Mouse (Mus musculus): ENCODE results near the gene Cnn3.

Cnn3 gene

GRCm38 (mm10) chr3:121425861-121426620 is at the start of gene Cnn3:
Cnn3 (plus strand) TSS chr3:121426497.
- peak; percentile 92 for ATAC-seq (ENCODE audit: low TSS enrichment)

- ATAC-seq (ENCODE audit: low TSS enrichment): no peak
These were observed 47.3 kb upstream of the Cnn3 start for GRCm38 (mm10) chr3:121378708-121379612.

- ATAC-seq (ENCODE audit: low TSS enrichment): no peak
These were observed 46.6 kb upstream of the Cnn3 start for GRCm38 (mm10) chr3:121379699-121380098.

- no peak for ATAC-seq (ENCODE audit: low TSS enrichment)
These were observed 38.8 kb upstream of the Cnn3 start for GRCm38 (mm10) chr3:121387471-121388009.

GRCm38 (mm10) chr3:121389366-121389765 is 36.9 kb upstream of the Cnn3 start:
- ATAC-seq (ENCODE audit: low TSS enrichment): peak; percentile 45; the same call in 1 of the 2 replicates

GRCm38 (mm10) chr3:121389860-121390530 is 36.3 kb upstream of the Cnn3 start:
- ATAC-seq (ENCODE audit: low TSS enrichment): peak; percentile 87

- ATAC-seq (ENCODE audit: low TSS enrichment): no peak
These were observed 35.6 kb upstream of the Cnn3 start for GRCm38 (mm10) chr3:121390724-121391123.

- ATAC-seq (ENCODE audit: low TSS enrichment): no peak
These were observed 30.6 kb upstream of the Cnn3 start for GRCm38 (mm10) chr3:121395588-121396295.

- no peak for ATAC-seq (ENCODE audit: low TSS enrichment)
These were observed 29.7 kb upstream of the Cnn3 start for GRCm38 (mm10) chr3:121396561-121396960.

- no peak for ATAC-seq (ENCODE audit: low TSS enrichment)
These were observed 29.3 kb upstream of the Cnn3 start for GRCm38 (mm10) chr3:121397007-121397406.

GRCm38 (mm10) chr3:121401384-121401783 is 24.9 kb upstream of the Cnn3 start:
- no peak for ATAC-seq (ENCODE audit: low TSS enrichment)

- ATAC-seq (ENCODE audit: low TSS enrichment): no peak
These were observed 24.2 kb upstream of the Cnn3 start for GRCm38 (mm10) chr3:121402096-121402495.

- no peak for ATAC-seq (ENCODE audit: low TSS enrichment)
These were observed 22.8 kb upstream of the Cnn3 start for GRCm38 (mm10) chr3:121403449-121403848.

GRCm38 (mm10) chr3:121405101-121405500 is 21.2 kb upstream of the Cnn3 start:
- no peak for ATAC-seq (ENCODE audit: low TSS enrichment)

- ATAC-seq (ENCODE audit: low TSS enrichment): no peak
These were observed 18.9 kb upstream of the Cnn3 start for GRCm38 (mm10) chr3:121407417-121407816.

GRCm38 (mm10) chr3:121408386-121408785 is 17.9 kb upstream of the Cnn3 start:
- ATAC-seq (ENCODE audit: low TSS enrichment): no peak

- ATAC-seq (ENCODE audit: low TSS enrichment): no peak
These were observed 14.8 kb upstream of the Cnn3 start for GRCm38 (mm10) chr3:121411450-121411849.

- no peak for ATAC-seq (ENCODE audit: low TSS enrichment)
These were observed 9.8 kb upstream of the Cnn3 start for GRCm38 (mm10) chr3:121416171-121417154.

- no peak for ATAC-seq (ENCODE audit: low TSS enrichment)
These were observed 8.7 kb upstream of the Cnn3 start for GRCm38 (mm10) chr3:121417379-121418250.
